Mouse (Mus musculus) G1E (cell line): Measurements from ENCODE around the gene Aktip.

Experiments
- CTCF ChIP-seq: IDR thresholded peaks from 2 replicates; pipeline ENCODE4 v1.5.1; 2012; ENCODE audit warnings: low read depth, low read length, inconsistent platforms, mixed read lengths
- GATA1 ChIP-seq: IDR thresholded peaks from 2 replicates; pipeline ENCODE4 v1.6.1; 2012; ENCODE audit warnings: borderline replicate concordance, low read length, inconsistent platforms, mixed read lengths

GRCm38 (mm10) chr8:91117537-91117936, 82.2 kb downstream of the Aktip start:
- TF ChIP-seq GATA1 (no peak), CTCF (no peak)
